Mouse (Mus musculus) layer of hippocampus, postnatal 36 days (tissue): ENCODE data around the gene Calr. TPM values are rescaled to one million over a fixed set of nuclear protein-coding genes. Genes with fewer than 3 reads are reported as not detected.

Source experiments
- microRNA-seq, 2 experiments: library from miRNA; unstranded; fragments of <30 nt; microRNA quantifications; one replicate each; pipeline ENCODE4 v1.2.0; 2021
- total RNA-seq, 2 experiments: library from RNA; stranded (reverse); gene quantifications; 2 replicates each; pipeline ENCODE4 v1.2.3; 2021

The Calr gene
- total RNA-seq, 2 experiments from 2014 or later = 557 to 631 TPM

Small RNAs within 50 kb of the gene (microRNA-seq; reads per million reads assigned to microRNA genes)
- gene Mir7069 = 11.0 to 11.6 reads per million in 2 experiments

Other genes starting within 250 kb of the Calr start
- gene Ier2, start 184.1 kb downstream of the Calr start, total RNA-seq = 1 to 10 TPM; 7.2 to 7.6 TPM
- 100 to 1,000 TPM in 1 of 2 experiments, 10 to 100 TPM in 1; 95.2 to 115 TPM for gene Trmt1, start 160.6 kb downstream of the Calr start, total RNA-seq
- gene Nacc1, start 159.1 kb downstream of the Calr start, total RNA-seq = 10 to 100 TPM; 85.9 to 92.2 TPM
- 1 to 10 TPM; 1.2 to 2.0 TPM for gene Lyl1, start 145.5 kb downstream of the Calr start, total RNA-seq
- gene G430095P16Rik, start 123.9 kb downstream of the Calr start, total RNA-seq = not detected
- gene Nfix, start 46.6 kb downstream of the Calr start, total RNA-seq = 100 to 1,000 TPM; 387 to 434 TPM
- gene Dand5, start 24.1 kb downstream of the Calr start, total RNA-seq = 10 to 100 TPM in 1 of 2 experiments, 1 to 10 TPM in 1; 9.4 to 10.5 TPM
- 10 to 100 TPM; 23.2 to 25.7 TPM for gene Gadd45gip1, start 15.4 kb downstream of the Calr start, total RNA-seq
- gene Rad23a, start 6.3 kb downstream of the Calr start, total RNA-seq = 10 to 100 TPM; 67.9 to 68.5 TPM
- 10 to 100 TPM; 51.2 to 52.7 TPM for gene Farsa, start 10.1 kb upstream of the Calr start, total RNA-seq
- gene Syce2, start 25.2 kb upstream of the Calr start, total RNA-seq = 10 to 100 TPM; 16.1 to 19.7 TPM
- gene Gcdh, start 47.0 kb upstream of the Calr start, total RNA-seq = 10 to 100 TPM; 39.5 to 46.3 TPM
- under 1 TPM in 1 of 2 experiments, not detected in 1; 0.40 TPM for gene Klf1, start 55.0 kb upstream of the Calr start, total RNA-seq
- 1 to 10 TPM; 3.2 to 3.9 TPM for gene Dnase2a, start 61.6 kb upstream of the Calr start, total RNA-seq
- 10 to 100 TPM; 79.5 TPM for gene Mast1, start 90.4 kb upstream of the Calr start, total RNA-seq
- gene Rtbdn, start 100.1 kb upstream of the Calr start, total RNA-seq = 1 to 10 TPM in 1 of 2 experiments, under 1 TPM in 1; 0.77 to 1.0 TPM
- gene Gm49661, start 122.5 kb upstream of the Calr start, total RNA-seq = not detected
- gene Prdx2, start 122.7 kb upstream of the Calr start, total RNA-seq = 100 to 1,000 TPM; 338 to 356 TPM
- 10 to 100 TPM; 35.3 to 36.8 TPM for gene Rnaseh2a, start 122.8 kb upstream of the Calr start, total RNA-seq
- gene Junb, start 131.8 kb upstream of the Calr start, total RNA-seq = 10 to 100 TPM; 59.9 to 73.6 TPM
- gene Hook2, start 143.7 kb upstream of the Calr start, total RNA-seq = 1 to 10 TPM; 7.8 to 9.7 TPM
- not detected for gene Best2, start 167.6 kb upstream of the Calr start, total RNA-seq
- 100 to 1,000 TPM; 120 to 121 TPM for gene Asna1, start 178.3 kb upstream of the Calr start, total RNA-seq
- gene Trir, start 179.9 kb upstream of the Calr start, total RNA-seq = 100 to 1,000 TPM; 133 to 136 TPM
- gene Tnpo2, start 190.0 kb upstream of the Calr start, total RNA-seq = 100 to 1,000 TPM; 147 to 149 TPM
- 10 to 100 TPM; 22.8 to 24.1 TPM for gene Fbxw9, start 213.1 kb upstream of the Calr start, total RNA-seq
- not detected for gene Gm5741, start 221.0 kb upstream of the Calr start, total RNA-seq
- 10 to 100 TPM; 52.1 to 60.6 TPM for gene Dhps, start 224.8 kb upstream of the Calr start, total RNA-seq
- gene Wdr83os, start 233.8 kb upstream of the Calr start, total RNA-seq = 10 to 100 TPM; 55.0 to 65.7 TPM
- gene Wdr83, start 234.4 kb upstream of the Calr start, total RNA-seq = 10 to 100 TPM; 26.1 to 28.4 TPM
- 10 to 100 TPM; 30.5 to 36.8 TPM for gene Man2b1, start 236.3 kb upstream of the Calr start, total RNA-seq